Mouse (Mus musculus) heart, embryonic 15.5 days (tissue): ENCODE results near the gene Olfr247. TPM values are rescaled to one million over a fixed set of nuclear protein-coding genes. Genes with fewer than 3 reads are reported as not detected.
"Not testable (repeated sequence)": the region's sequence is repeated elsewhere in the genome, so short reads cannot be mapped to it uniquely, and the experiment has no call there.

Source experiments
- ATAC-seq: fragments of 200-750 bp; cut with Nextera tagmentation; replicated peaks from 2 replicates; pipeline ENCODE4 v1.8.0; 2017; ENCODE audit warnings: low read depth, moderate TSS enrichment; ENCODE audit not compliant: insufficient number of reproducible peaks, insufficient read depth, low FRiP score
- H3K27ac ChIP-seq: fragments of 300-500 bp; sonication (generic); 2 replicates; pipeline ENCODE4 v1.5.1; 2015; ENCODE audit warnings: mild to moderate bottlenecking, inconsistent platforms
- H3K27me3 ChIP-seq: fragments of 300-500 bp; sonication (generic); 2 replicates; pipeline ENCODE4 v1.6.1; 2015; ENCODE audit warnings: inconsistent platforms
- H3K36me3 ChIP-seq: fragments of 300-500 bp; sonication (generic); 2 replicates; pipeline ENCODE4 v1.6.1; 2015; ENCODE audit warnings: mild to moderate bottlenecking, inconsistent platforms
- H3K4me1 ChIP-seq: fragments of 300-500 bp; sonication (generic); replicated peaks from 2 replicates; pipeline ENCODE4 v1.6.1; 2015; ENCODE audit warnings: inconsistent platforms
- H3K4me2 ChIP-seq: fragments of 300-500 bp; sonication (generic); 2 replicates; pipeline ENCODE4 v1.6.1; 2015; ENCODE audit warnings: inconsistent platforms, mild to moderate bottlenecking, moderate library complexity
- H3K4me3 ChIP-seq: fragments of 300-500 bp; sonication (generic); 2 replicates; pipeline ENCODE4 v1.5.1; 2015; ENCODE audit warnings: mild to moderate bottlenecking, inconsistent platforms
- H3K9ac ChIP-seq: fragments of 300-500 bp; sonication (generic); 2 replicates; pipeline ENCODE4 v1.6.1; 2015; ENCODE audit warnings: mild to moderate bottlenecking, inconsistent platforms
- H3K9me3 ChIP-seq: fragments of 300-500 bp; sonication (generic); replicated peaks from 2 replicates; pipeline ENCODE4 v1.6.1; 2016; ENCODE audit warnings: inconsistent platforms
- WGBS: fragments of 180-500 bp; shearing (Covaris S2); methylation state at CpG from one replicate; pipeline ENCODE4 v1.1.7; 2015; ENCODE audit warnings: mixed read lengths; 5-methylcytosine and 5-hydroxymethylcytosine counted together
- polyA plus RNA-seq: library from polyadenylated mRNA; unstranded; fragments of >200 nt; fragmentation: Nextera tagmentation; extraction: Ambion mirVana; gene quantifications from 2 replicates; pipeline ENCODE4 v1.2.1, GENCODE M21; 2015

The Olfr247 gene
- polyA plus RNA-seq: not detected in 2 replicates

DNA sequence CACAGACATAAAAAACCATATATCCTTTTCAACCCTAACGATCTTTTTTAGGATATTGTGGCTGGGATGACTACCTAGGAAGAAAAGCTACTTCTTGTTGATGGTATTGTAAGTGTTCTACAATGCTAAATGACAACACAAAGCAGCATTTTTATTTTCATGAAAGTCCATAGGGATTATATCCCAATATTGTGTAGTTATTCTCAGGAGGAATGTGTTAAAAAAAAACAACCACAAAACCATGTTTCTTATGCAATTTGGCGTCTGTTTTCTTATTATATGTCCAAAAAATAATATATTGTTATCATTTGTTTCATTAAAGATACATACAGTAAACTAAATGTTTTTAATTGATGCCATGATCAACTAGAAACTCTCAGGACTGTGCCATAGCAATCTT is at the start of gene Olfr247:
Gene Olfr247, minus strand, starts transcription at position 101 of the 400 bp plus-strand sequence.
- not testable (repeated sequence) for H3K9ac ChIP-seq, ATAC-seq, H3K4me3 ChIP-seq, H3K9me3 ChIP-seq, H3K36me3 ChIP-seq, H3K27ac ChIP-seq, H3K4me2 ChIP-seq, H3K27me3 ChIP-seq, H3K4me1 ChIP-seq
- WGBS: no CpG with 5 or more reads among the region's 2 CpGs

DNA sequence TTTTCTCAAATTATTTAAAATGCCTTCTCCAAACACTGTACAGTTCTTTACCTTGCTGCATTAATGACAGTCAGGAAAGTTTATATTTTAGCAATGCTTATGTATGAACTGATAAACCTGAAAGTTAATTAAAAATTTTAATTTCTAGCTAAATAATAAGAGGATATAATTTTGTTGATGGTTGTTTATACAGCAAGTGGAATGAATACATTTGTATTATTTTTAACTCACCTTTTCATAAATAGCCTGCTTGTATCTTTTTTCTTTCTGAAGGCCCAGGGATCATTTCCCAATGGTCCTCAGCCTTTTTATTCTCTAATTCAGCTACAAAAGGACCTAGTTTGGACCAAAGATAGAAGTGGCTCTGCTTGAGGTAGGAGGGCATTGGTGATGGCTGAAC is 36.4 kb upstream of the Olfr247 start, which contains the start of gene Olfr820:
Gene Olfr820, plus strand, starts transcription at position 301 of the 400 bp plus-strand sequence.
- no peaks in the 10 kb centered on the region for H3K27me3 ChIP-seq
- H3K9ac ChIP-seq: no peak within 1 kb of the TSS
- H3K36me3 ChIP-seq: no peaks in the 10 kb centered on the region
- no peak within 1 kb of the TSS for H3K4me2 ChIP-seq
- H3K27ac ChIP-seq: no peak within 1 kb of the TSS
- no peak within 1 kb of the TSS for H3K4me3 ChIP-seq
- no peaks in the 10 kb centered on the region for H3K9me3 ChIP-seq
- no peak for ATAC-seq
- H3K4me1 ChIP-seq: no peaks in the 10 kb centered on the region

DNA sequence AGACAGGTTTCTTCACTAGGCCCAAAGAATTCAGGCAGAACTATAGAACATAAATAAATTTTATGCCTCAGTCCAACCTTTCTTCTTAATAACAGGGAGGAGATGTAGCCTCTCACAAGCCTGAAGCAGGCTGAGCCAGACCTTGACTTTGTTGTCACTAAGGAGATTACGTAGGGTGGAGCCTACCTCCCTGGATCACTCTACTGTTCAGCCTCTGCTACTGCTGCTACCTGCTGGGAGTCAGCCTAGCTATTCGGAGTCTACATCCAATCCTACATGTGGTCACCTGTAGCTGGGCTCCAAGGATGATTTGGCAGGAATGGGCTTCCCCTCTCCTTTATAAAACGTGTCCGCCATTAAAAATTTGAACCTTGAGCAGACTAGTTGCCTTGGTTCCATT is 29.4 kb upstream of the Olfr247 start:
- not testable (repeated sequence) for H3K4me1 ChIP-seq, H3K4me2 ChIP-seq, H3K4me3 ChIP-seq, H3K9ac ChIP-seq, H3K27ac ChIP-seq, ATAC-seq, H3K9me3 ChIP-seq, H3K27me3 ChIP-seq, H3K36me3 ChIP-seq
- 74% methylated on average over 4 of the region's 4 CpGs for WGBS

DNA sequence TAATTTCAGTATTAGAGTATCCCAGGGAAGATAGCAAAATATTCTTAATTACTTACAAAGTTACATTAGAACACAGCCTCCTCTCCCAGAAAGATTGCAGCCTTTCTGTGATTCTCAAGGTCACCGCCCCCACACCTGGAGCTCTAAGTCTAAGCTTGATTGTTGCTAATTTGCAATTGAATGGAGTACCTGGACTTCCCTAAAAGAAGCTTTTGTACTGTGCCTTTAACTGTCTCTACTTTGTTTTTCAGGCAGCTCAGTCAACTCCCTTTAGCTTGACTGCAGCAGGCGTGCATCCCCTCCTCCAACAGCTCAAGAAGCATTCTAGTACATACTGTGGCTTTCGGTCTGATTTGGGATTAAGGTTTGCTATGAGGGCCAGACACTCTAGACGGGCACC is 28.2 kb upstream of the Olfr247 start:
- H3K4me2 ChIP-seq, H3K4me3 ChIP-seq, H3K9ac ChIP-seq, H3K36me3 ChIP-seq, H3K27ac ChIP-seq, H3K9me3 ChIP-seq, H3K27me3 ChIP-seq, H3K4me1 ChIP-seq, ATAC-seq: not testable (repeated sequence)
- WGBS: 72% methylated on average over 4 of the region's 4 CpGs

DNA sequence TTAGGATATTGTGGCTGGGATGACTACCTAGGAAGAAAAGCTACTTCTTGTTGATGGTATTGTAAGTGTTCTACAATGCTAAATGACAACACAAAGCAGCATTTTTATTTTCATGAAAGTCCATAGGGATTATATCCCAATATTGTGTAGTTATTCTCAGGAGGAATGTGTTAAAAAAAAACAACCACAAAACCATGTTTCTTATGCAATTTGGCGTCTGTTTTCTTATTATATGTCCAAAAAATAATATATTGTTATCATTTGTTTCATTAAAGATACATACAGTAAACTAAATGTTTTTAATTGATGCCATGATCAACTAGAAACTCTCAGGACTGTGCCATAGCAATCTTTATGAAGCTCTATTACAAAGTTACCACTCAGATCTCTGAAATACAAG is 9.0 kb upstream of the Olfr247 start, which contains the start of gene Gm10310:
Gene Gm10310, minus strand, starts transcription at position 101 of the 400 bp plus-strand sequence.
- not testable (repeated sequence) for H3K9me3 ChIP-seq, H3K4me3 ChIP-seq, ATAC-seq, H3K4me1 ChIP-seq, H3K27me3 ChIP-seq, H3K4me2 ChIP-seq, H3K36me3 ChIP-seq, H3K27ac ChIP-seq, H3K9ac ChIP-seq
- WGBS: no CpG with 5 or more reads among the region's 1 CpGs

DNA sequence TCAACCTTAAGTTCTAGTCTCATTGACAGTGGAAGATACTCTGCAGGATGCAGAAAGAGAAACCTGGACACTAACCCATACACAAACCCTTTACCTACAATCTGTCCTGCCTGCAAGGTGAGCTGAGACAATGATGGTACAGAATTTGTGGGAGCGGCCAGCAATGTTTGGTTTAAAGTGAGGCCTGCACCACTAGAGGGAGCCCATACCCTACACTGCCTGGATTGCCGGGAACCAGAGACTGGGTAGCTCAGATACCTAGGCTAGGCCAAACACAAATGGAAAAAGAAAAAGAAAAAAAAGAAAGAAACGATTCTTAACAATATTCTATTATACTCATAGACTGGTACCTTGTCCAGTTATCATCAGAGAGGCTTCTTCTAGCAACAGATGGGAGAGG is 5.9 kb upstream of the Olfr247 start:
- not testable (repeated sequence) for H3K4me1 ChIP-seq, H3K27ac ChIP-seq, H3K9ac ChIP-seq, ATAC-seq, H3K9me3 ChIP-seq, H3K4me2 ChIP-seq, H3K4me3 ChIP-seq, H3K27me3 ChIP-seq, H3K36me3 ChIP-seq
- no CpG with 5 or more reads among the region's 3 CpGs for WGBS

DNA sequence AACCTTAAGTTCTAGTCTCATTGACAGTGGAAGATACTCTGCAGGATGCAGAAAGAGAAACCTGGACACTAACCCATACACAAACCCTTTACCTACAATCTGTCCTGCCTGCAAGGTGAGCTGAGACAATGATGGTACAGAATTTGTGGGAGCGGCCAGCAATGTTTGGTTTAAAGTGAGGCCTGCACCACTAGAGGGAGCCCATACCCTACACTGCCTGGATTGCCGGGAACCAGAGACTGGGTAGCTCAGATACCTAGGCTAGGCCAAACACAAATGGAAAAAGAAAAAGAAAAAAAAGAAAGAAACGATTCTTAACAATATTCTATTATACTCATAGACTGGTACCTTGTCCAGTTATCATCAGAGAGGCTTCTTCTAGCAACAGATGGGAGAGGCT is 2.9 kb downstream of the Olfr247 start:
- not testable (repeated sequence) for H3K36me3 ChIP-seq, H3K9me3 ChIP-seq, H3K9ac ChIP-seq, H3K27me3 ChIP-seq, H3K4me1 ChIP-seq, H3K4me2 ChIP-seq, H3K27ac ChIP-seq, H3K4me3 ChIP-seq, ATAC-seq
- WGBS: no CpG with 5 or more reads among the region's 3 CpGs

DNA sequence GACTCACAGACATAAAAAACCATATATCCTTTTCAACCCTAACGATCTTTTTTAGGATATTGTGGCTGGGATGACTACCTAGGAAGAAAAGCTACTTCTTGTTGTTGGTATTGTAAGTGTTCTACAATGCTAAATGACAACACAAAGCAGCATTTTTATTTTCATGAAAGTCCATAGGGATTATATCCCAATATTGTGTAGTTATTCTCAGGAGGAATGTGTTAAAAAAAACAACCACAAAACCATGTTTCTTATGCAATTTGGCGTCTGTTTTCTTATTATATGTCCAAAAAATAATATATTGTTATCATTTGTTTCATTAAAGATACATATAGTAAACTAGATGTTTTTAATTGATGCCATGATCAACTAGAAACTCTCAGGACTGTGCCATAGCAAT is 8.8 kb downstream of the Olfr247 start, which contains the start of gene Olfr819:
Gene Olfr819, minus strand, starts transcription at position 101 of the 400 bp plus-strand sequence.
- H3K27me3 ChIP-seq, H3K9ac ChIP-seq, H3K4me3 ChIP-seq, ATAC-seq, H3K9me3 ChIP-seq, H3K36me3 ChIP-seq, H3K4me2 ChIP-seq, H3K4me1 ChIP-seq, H3K27ac ChIP-seq: not testable (repeated sequence)
- 60% methylated on average over 2 of the region's 2 CpGs for WGBS

DNA sequence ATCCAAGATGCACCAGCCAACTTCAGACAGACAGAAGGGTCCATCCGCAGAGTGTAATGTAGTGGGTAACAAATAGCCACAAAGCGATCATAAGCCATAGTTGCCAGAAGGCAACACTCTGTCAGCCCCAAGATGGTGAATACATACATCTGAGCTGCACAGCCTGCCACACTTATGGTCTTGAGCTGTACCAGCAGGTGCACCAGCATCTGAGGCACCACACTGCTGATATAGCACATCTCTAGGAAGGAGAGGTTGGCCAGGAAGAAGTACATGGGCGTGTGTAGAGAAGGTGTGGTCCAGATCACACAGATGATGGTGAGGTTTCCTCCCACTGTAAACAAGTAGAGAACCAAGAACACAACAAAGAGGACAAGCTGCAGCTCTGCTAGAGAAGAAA is 9.7 kb downstream of the Olfr247 start:
- not testable (repeated sequence) for H3K27ac ChIP-seq, H3K4me3 ChIP-seq, H3K4me2 ChIP-seq, H3K9me3 ChIP-seq, H3K36me3 ChIP-seq, H3K27me3 ChIP-seq, H3K9ac ChIP-seq, ATAC-seq, H3K4me1 ChIP-seq
- 86% methylated on average over 1 of the region's 3 CpGs for WGBS

DNA sequence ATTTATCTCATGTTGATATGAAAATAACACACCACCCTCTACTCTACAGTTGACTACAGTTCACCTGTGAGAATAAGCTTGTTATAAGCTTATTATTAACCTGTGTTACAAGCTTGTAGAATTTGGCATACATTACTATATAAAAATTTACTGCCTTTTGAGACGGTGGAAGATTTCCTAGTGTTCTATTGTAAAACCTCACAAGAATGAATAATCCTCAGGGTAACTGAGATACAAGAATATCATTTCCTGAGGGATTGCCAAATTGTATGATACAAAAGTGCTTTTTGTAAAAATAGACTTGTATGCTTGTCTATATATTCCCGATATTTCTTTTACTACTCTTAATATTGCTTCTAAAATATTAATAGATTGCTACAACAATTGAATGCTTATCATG is 26.9 kb downstream of the Olfr247 start, which contains the start of gene Olfr818:
Gene Olfr818, minus strand, starts transcription at position 101 of the 400 bp plus-strand sequence.
- no peaks in the 10 kb centered on the region for H3K4me1 ChIP-seq
- 92% methylated on average over 2 of the region's 2 CpGs for WGBS
- no peak within 1 kb of the TSS for H3K27ac ChIP-seq

More for the DNA sequence above, 26.9 kb downstream of the Olfr247 start, which contains the start of gene Olfr818:
- H3K4me2 ChIP-seq: no peak within 1 kb of the TSS
- no peak within 1 kb of the TSS for H3K4me3 ChIP-seq
- no peaks in the 10 kb centered on the region for H3K9me3 ChIP-seq
- H3K27me3 ChIP-seq: no peaks in the 10 kb centered on the region
- no peak for ATAC-seq
- H3K36me3 ChIP-seq: no peaks in the 10 kb centered on the region
- no peak within 1 kb of the TSS for H3K9ac ChIP-seq
